ENCODE assay signal across 11 mouse cellular contexts in the genomic region with DNA sequence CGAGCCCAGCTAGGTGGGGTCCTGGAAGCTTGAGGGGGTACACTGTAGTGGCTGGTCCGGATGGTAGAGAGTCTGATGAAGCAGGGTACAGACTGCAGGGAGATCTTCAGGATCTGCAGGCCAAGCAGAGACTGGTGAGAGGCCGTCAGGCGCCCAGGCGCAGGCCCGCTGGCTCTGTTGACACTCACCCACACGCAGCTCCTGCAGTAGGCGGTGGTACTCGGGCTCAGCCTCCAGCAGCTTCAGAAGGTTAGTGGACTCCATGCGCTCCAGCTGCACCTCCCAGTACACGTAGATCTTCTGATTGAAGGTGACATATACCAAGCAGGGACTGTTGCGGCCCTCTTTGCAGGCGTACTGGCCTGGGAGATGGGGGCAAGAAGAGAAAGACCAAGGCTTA. TPM values are rescaled to one million over a fixed set of nuclear protein-coding genes. Genes with fewer than 3 reads are reported as not detected.
"Had no signal": no experiment of that assay in that cellular context is flagged by ENCODE, and none has a peak within 500 bp of the region (broad histone marks: within the 10 kb centered on the region; RNA-seq: fewer than 3 reads in every experiment).

No protein-coding gene starts in this region.

- H3K27ac ChIP-seq: intestine, embryonic 15.5 days; left cerebral cortex, adult 2 months; liver, embryonic 14.5 days; neural tube, embryonic 12.5 days; stomach, embryonic 15.5 days had no signal

- H3K9ac ChIP-seq: intestine, embryonic 15.5 days; liver, embryonic 14.5 days; neural tube, embryonic 12.5 days; stomach, embryonic 15.5 days had no signal

- H3K27me3 ChIP-seq: intestine, embryonic 15.5 days; neural tube, embryonic 12.5 days; stomach, embryonic 15.5 days had no signal

- H3K4me2 ChIP-seq: intestine, embryonic 15.5 days; neural tube, embryonic 12.5 days; stomach, embryonic 15.5 days had no signal

- H3K4me1 ChIP-seq: intestine, embryonic 15.5 days; neural tube, embryonic 12.5 days; stomach, embryonic 15.5 days had no signal

- H3K9me3 ChIP-seq: intestine, embryonic 15.5 days; neural tube, embryonic 12.5 days; stomach, embryonic 15.5 days had no signal

- H3K4me3 ChIP-seq: intestine, embryonic 15.5 days; left cerebral cortex, adult 2 months; neural tube, embryonic 12.5 days; stomach, embryonic 15.5 days had no signal

RNA-seq across cellular contexts. Expression of gene Gm44596, which starts 35.0 kb away (rescaled TPM):
- polyA plus RNA-seq: intestine, embryonic 15.5 days; kidney, embryonic 16.5 days; limb, embryonic 11.5 days; liver, embryonic 14.5 days; lung, adult 2 months; lung, postnatal 0 days; neural tube, embryonic 12.5 days; spleen, adult 2 months; stomach, embryonic 15.5 days; thymus, postnatal 0 days had no signal
